Mouse (Mus musculus): ENCODE results near the gene Cwh43. TPM values are rescaled to one million over a fixed set of nuclear protein-coding genes. Genes with fewer than 3 reads are reported as not detected.

The Cwh43 gene
- polyA plus RNA-seq, 1 experiment from 2014 or later: not detected

DNA sequence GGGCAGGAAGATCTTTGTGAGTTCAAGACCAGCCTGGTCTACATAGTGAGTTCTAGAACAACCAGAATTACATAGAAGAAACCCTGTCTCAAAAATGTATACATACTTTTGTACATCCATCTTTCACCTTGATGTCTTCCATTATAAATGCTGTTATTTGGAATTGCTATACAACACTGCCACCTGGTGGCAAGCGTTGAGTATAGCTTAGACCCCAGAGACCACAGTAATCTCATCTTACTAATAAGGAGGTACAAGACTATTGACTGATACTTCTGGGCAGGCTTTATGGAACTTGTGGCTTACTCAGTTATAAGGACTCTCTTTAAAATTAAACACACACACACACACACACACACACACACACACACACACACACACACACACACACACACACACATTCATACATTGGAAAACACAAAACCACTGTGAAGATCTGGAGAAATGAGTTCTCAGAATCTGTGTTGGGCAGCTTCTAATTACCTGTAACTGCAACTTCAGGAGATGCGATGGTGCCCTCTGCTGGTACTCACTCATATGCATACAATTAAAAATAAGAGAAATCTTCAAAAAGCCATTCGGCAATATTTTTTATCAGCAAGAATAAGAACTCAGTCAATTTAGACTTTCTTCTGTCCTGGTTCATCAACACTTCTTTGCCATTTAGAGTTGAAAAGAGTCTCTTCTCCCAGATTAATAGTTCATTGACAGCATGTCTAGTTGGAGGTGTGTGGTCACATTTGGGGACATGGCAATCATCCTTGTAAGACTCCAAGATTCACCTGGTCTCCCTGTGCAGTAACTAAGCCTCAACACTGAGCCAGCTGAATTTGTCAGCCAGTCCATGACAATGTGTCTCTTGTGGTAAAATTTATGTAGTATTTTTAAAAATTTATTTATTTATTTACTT is 22.9 kb upstream of the Cwh43 start:
- Histone ChIP-seq H3K4me2 (replicated peaks; ENCODE audit: low read depth, low read length) (no peak overlapping the region), H3K36me3 (ENCODE audit: insufficient read depth, low read length) (no peaks in the 10 kb centered on the region), H3K9me3 (ENCODE audit: low read length) (no peaks in the 10 kb centered on the region), H3K4me3 (ENCODE audit: low read depth, low read length) (no peak overlapping the region), H3K4me1 (ENCODE audit: insufficient read depth, low read depth, low read length) (no peaks in the 10 kb centered on the region), H3K27ac (ENCODE audit: low read length) (no peak overlapping the region), H3K9ac (replicated peaks; ENCODE audit: low read depth) (no peak overlapping the region), H3K27me3 (replicated peaks; ENCODE audit: insufficient read depth, low read length) (no peaks in the 10 kb centered on the region)
- ATAC-seq: peak; percentile 32; the same call in 1 of the 2 replicates
- peak; percentile 78 for DNase-seq (ENCODE audit: low spot score)
- 29% methylated on average over 3 of the region's 3 CpGs for WGBS
- no peak for TF ChIP-seq EP300 (IDR thresholded peaks at IDR 0.05)
- peak; percentile 81 for TF ChIP-seq CTCF (IDR thresholded peaks at IDR 0.05)

DNA sequence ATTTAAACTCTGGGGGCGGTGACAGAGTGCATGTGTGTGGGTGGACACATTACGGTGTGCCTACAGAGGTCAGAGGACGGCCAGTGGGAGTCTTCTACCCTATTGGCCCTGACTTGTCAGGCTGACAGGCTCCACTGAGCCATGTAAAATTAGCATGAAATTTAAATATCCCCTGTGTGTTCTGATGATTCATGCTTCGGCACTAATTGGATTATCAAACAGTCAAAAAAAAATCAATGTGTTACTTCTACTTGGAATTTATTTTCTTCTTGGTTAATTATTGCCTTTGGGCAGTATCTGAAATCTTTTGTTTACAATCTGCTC is 22.3 kb upstream of the Cwh43 start:
- 77% methylated on average over 4 of the region's 4 CpGs for WGBS
- no peaks in the 10 kb centered on the region for H3K9me3 ChIP-seq (ENCODE audit: low read length)
- DNase-seq (ENCODE audit: low spot score) (no peak), ATAC-seq (no peak)
- no peak overlapping the region for H3K4me3 ChIP-seq (ENCODE audit: low read depth, low read length)
- H3K27me3 ChIP-seq (replicated peaks; ENCODE audit: insufficient read depth, low read length): no peaks in the 10 kb centered on the region
- no peaks in the 10 kb centered on the region for H3K36me3 ChIP-seq (ENCODE audit: insufficient read depth, low read length)
- H3K27ac ChIP-seq (ENCODE audit: low read length): no peak overlapping the region
- no peaks in the 10 kb centered on the region for H3K4me1 ChIP-seq (ENCODE audit: insufficient read depth, low read depth, low read length)
- H3K4me2 ChIP-seq (replicated peaks; ENCODE audit: low read depth, low read length): no peak overlapping the region
- H3K9ac ChIP-seq (replicated peaks; ENCODE audit: low read depth): no peak overlapping the region
- TF ChIP-seq CTCF (IDR thresholded peaks at IDR 0.05): no peak
- no peak for TF ChIP-seq EP300 (IDR thresholded peaks at IDR 0.05)

DNA sequence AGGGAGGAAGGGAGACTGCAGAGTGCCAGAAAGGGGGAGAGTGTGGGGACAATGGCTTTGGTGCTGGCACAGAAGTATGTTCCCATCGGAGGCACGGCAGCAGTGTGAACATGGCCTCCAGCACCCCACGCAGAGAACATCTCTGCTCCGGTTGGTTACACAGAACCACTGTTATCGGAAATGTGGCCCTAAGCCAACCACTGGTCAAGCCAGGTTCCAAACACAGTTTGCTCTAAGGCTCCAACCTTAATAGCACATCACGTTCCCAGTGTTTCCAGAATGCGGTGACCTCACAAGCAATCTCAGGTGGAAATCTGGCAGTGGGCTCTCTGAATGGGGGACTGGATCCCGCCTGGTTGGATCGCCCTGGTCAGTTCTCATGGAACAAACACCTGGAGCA is 12.8 kb upstream of the Cwh43 start:
- no peak for DNase-seq (ENCODE audit: low spot score)
- H3K9me3 ChIP-seq (ENCODE audit: low read length): no peaks in the 10 kb centered on the region
- no peak overlapping the region for H3K9ac ChIP-seq (replicated peaks; ENCODE audit: low read depth)
- H3K27me3 ChIP-seq (replicated peaks; ENCODE audit: insufficient read depth, low read length): no peaks in the 10 kb centered on the region
- no peak overlapping the region for H3K4me3 ChIP-seq (ENCODE audit: low read depth, low read length)
- no peaks in the 10 kb centered on the region for H3K4me1 ChIP-seq (ENCODE audit: insufficient read depth, low read depth, low read length)
- H3K36me3 ChIP-seq (ENCODE audit: insufficient read depth, low read length): no peaks in the 10 kb centered on the region
- H3K27ac ChIP-seq (ENCODE audit: low read length): no peak overlapping the region
- TF ChIP-seq EP300 (IDR thresholded peaks at IDR 0.05) (no peak), CTCF (IDR thresholded peaks at IDR 0.05) (no peak)
- H3K4me2 ChIP-seq (replicated peaks; ENCODE audit: low read depth, low read length): no peak overlapping the region
- 65% methylated on average over 9 of the region's 9 CpGs for WGBS
- no peak for ATAC-seq

DNA sequence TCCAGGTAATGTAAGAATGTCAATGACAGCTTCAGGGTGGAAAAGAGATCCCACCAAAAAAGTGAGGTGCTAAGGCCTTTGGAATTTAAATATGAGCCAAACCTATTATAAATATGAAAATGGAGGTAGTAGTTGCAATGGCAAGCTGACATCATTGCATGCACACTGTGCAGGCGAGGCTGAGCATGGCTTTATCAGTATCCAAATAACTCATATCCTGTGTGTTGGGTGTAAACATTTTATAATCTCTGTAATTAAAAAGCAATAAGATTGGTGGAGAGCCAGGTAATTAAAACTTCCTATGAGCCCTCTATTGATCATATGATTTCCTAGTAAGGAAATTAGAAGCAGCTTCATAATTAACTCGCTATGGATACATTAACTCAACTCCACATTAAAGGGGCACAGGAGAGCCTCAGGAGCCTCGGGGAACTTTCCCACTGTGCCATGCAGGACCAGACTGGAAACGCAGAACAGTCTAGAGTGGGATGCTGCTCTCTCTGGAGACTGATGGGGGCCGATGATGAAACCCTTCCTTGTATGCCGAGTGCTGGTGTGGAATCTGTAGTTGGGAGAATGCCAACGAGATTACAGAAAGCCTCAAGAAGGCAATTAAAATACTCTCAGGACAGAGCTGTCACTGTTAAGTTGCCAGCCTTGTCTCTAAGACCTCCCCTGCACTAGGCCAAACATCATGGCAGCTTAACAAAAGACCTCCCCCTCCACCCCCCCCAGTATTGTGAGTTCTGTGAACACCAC is 5.9 kb upstream of the Cwh43 start:
- ATAC-seq (no peak), DNase-seq (ENCODE audit: low spot score) (peak; percentile 40)
- Histone ChIP-seq H3K9ac (replicated peaks; ENCODE audit: low read depth) (no peak overlapping the region), H3K27ac (ENCODE audit: low read length) (no peak overlapping the region), H3K4me3 (ENCODE audit: low read depth, low read length) (no peak overlapping the region), H3K4me2 (replicated peaks; ENCODE audit: low read depth, low read length) (no peak overlapping the region), H3K36me3 (ENCODE audit: insufficient read depth, low read length) (no peaks in the 10 kb centered on the region), H3K27me3 (replicated peaks; ENCODE audit: insufficient read depth, low read length) (peaks cover 4% of the 10 kb centered on the region; the same call in 1 of the 2 replicates), H3K4me1 (ENCODE audit: insufficient read depth, low read depth, low read length) (no peaks in the 10 kb centered on the region), H3K9me3 (ENCODE audit: low read length) (no peaks in the 10 kb centered on the region)
- WGBS: 32% methylated on average over 7 of the region's 7 CpGs
- TF ChIP-seq EP300 (IDR thresholded peaks at IDR 0.05) (no peak), CTCF (IDR thresholded peaks at IDR 0.05) (no peak)

DNA sequence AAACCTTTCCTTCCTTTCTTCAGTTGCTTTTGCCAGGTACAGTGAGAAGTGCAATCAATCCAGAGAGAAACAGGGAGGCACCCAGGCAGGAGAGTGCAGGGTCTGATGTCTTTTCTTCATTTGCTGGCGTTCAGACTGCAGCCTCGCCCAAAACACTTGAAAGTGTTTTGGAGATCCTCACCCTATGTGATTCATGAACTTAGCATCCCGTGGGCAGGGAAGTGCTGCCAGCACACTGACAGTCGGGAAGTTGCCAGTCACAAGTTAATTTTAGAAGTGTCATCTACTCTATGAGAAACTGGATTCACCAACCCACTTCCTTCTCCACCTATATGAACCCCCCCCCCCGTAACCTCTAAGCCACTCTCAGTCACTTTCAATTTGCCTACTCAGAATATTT is 4.5 kb upstream of the Cwh43 start:
- DNase-seq (ENCODE audit: low spot score) (peak; percentile 22), ATAC-seq (no peak)
- Histone ChIP-seq H3K4me3 (ENCODE audit: low read depth, low read length) (no peak overlapping the region), H3K27ac (ENCODE audit: low read length) (no peak overlapping the region), H3K27me3 (replicated peaks; ENCODE audit: insufficient read depth, low read length) (peaks cover 14% of the 10 kb centered on the region), H3K36me3 (ENCODE audit: insufficient read depth, low read length) (no peaks in the 10 kb centered on the region), H3K4me1 (ENCODE audit: insufficient read depth, low read depth, low read length) (no peaks in the 10 kb centered on the region), H3K9ac (replicated peaks; ENCODE audit: low read depth) (no peak overlapping the region), H3K9me3 (ENCODE audit: low read length) (no peaks in the 10 kb centered on the region), H3K4me2 (replicated peaks; ENCODE audit: low read depth, low read length) (no peak overlapping the region)
- WGBS: 50% methylated on average over 5 of the region's 5 CpGs
- no peak for TF ChIP-seq CTCF (IDR thresholded peaks at IDR 0.05)
- TF ChIP-seq EP300 (IDR thresholded peaks at IDR 0.05): no peak

DNA sequence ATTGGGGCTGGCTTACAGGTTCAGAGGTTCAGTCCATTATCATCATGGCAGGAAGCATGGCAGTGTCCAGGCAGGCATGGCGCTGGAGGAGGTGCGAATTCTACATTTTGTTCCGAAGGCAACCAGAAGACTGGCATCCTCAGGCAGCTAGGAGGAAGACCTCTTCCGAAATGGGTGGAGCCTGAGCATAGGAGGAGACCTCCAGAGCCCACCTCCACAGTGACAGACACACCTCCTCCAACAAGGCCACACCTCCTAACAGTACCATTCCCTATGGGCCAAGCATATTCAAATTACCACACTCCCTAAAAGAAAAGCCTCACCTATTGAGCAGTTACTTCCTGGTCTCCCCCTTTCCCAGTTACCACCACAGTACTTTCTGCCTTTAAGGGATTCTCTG is 3.0 kb upstream of the Cwh43 start:
- Histone ChIP-seq H3K4me2 (replicated peaks; ENCODE audit: low read depth, low read length) (no peak overlapping the region), H3K9me3 (ENCODE audit: low read length) (no peaks in the 10 kb centered on the region), H3K36me3 (ENCODE audit: insufficient read depth, low read length) (no peaks in the 10 kb centered on the region), H3K9ac (replicated peaks; ENCODE audit: low read depth) (no peak overlapping the region), H3K4me1 (ENCODE audit: insufficient read depth, low read depth, low read length) (no peaks in the 10 kb centered on the region), H3K4me3 (ENCODE audit: low read depth, low read length) (no peak overlapping the region), H3K27me3 (replicated peaks; ENCODE audit: insufficient read depth, low read length) (peaks cover 19% of the 10 kb centered on the region), H3K27ac (ENCODE audit: low read length) (no peak overlapping the region)
- ATAC-seq: no peak
- whole genome bisulfite sequencing: 93% methylated on average over 4 of the region's 4 CpGs
- TF ChIP-seq CTCF (IDR thresholded peaks at IDR 0.05) (no peak), EP300 (IDR thresholded peaks at IDR 0.05) (no peak)
- no peak for DNase-seq (ENCODE audit: low spot score)
